Mouse (Mus musculus) liver, postnatal 0 days (tissue): ENCODE measurements at regions not wholly inside any gene's neighbourhood (a gene's known extent, or its start where the extent isn't known, plus 50 kb on each side); places are given as distances from the start of the nearest gene placed in this dataset.

Experiments
- ATAC-seq: fragments of 200-750 bp; cut with Nextera tagmentation; 2 replicates; pipeline ENCODE4 v1.8.0; 2017; ENCODE audit warnings: mild to moderate bottlenecking, moderate library complexity
- DNase-seq: peaks from one replicate; pipeline ENCODE4 v3.0.0-alpha.2; 2016
- H3K27ac ChIP-seq: fragments of 300-500 bp; sonication (generic); 2 replicates; pipeline ENCODE4 v1.5.1; 2014; ENCODE audit warnings: antibody characterized with exemption, moderate library complexity, mild to moderate bottlenecking, low read depth
- H3K27me3 ChIP-seq: fragments of 300-500 bp; sonication (generic); 2 replicates; pipeline ENCODE4 v1.6.1; 2014; ENCODE audit warnings: low read length, control low read depth, mixed read lengths; ENCODE audit not compliant: insufficient read depth
- H3K36me3 ChIP-seq: fragments of 300-500 bp; sonication (generic); replicated peaks from 2 replicates; pipeline ENCODE4 v1.6.1; 2014; ENCODE audit warnings: mild to moderate bottlenecking, control low read depth, low read length, moderate library complexity, mixed read lengths; ENCODE audit not compliant: insufficient read depth
- H3K4me1 ChIP-seq: fragments of 300-500 bp; sonication (generic); 2 replicates; pipeline ENCODE4 v1.6.1; 2014; ENCODE audit warnings: antibody characterized with exemption, mild to moderate bottlenecking, control low read depth; ENCODE audit not compliant: insufficient read depth
- H3K4me2 ChIP-seq: fragments of 300-500 bp; sonication (generic); 2 replicates; pipeline ENCODE4 v1.6.1; 2014; ENCODE audit warnings: low read depth, mild to moderate bottlenecking, low read length, moderate library complexity, mixed read lengths
- H3K4me3 ChIP-seq: fragments of 300-500 bp; sonication (generic); 2 replicates; pipeline ENCODE4 v1.5.1; 2014; ENCODE audit warnings: low read depth, low read length
- H3K9ac ChIP-seq: fragments of 300-500 bp; sonication (generic); replicated peaks from 2 replicates; pipeline ENCODE4 v1.6.1; 2014; ENCODE audit warnings: mild to moderate bottlenecking, moderate library complexity
- H3K9me3 ChIP-seq: fragments of 300-500 bp; sonication (generic); 2 replicates; pipeline ENCODE4 v1.6.1; 2016; ENCODE audit warnings: mild to moderate bottlenecking, control low read depth, low read length, mixed read lengths
- CTCF ChIP-seq: sonication (generic); IDR thresholded peaks from 2 replicates; pipeline ENCODE4 v1.5.1; 2016; ENCODE audit warnings: antibody characterized with exemption, low read depth
- EP300 ChIP-seq: IDR thresholded peaks from 2 replicates; pipeline ENCODE4 v1.6.1; 2016; ENCODE audit warnings: antibody characterized with exemption, low read depth, mild to moderate bottlenecking
- WGBS: fragments of 180-500 bp; shearing (Covaris S2); extraction: QIAGEN DNeasy Blood & Tissue Kit; methylation state at CpG from one replicate; pipeline ENCODE4 v1.1.7; 2014; ENCODE audit not compliant: insufficient replicate concordance; 5-methylcytosine and 5-hydroxymethylcytosine counted together

GRCm38 (mm10) chr13:103472216-103472615, 137.9 kb upstream of the Mast4 start:
- DNase-seq (no peak), ATAC-seq (no peak)
- H3K36me3 ChIP-seq, result no peaks in the 10 kb centered on the region
- H3K27ac ChIP-seq, result no peak overlapping the region
- H3K27me3 ChIP-seq, result no peaks in the 10 kb centered on the region
- no peak overlapping the region for H3K9ac ChIP-seq
- H3K4me2 ChIP-seq, result no peak overlapping the region
- TF ChIP-seq CTCF, result no peak
- no peak for TF ChIP-seq EP300
- WGBS, result 66% methylated on average over 6 of the region's 6 CpGs
- H3K4me1 ChIP-seq, result no peaks in the 10 kb centered on the region
- no peaks in the 10 kb centered on the region for H3K9me3 ChIP-seq
- no peak overlapping the region for H3K4me3 ChIP-seq

GRCm38 (mm10) chr13:103470141-103470540, 135.8 kb upstream of the Mast4 start:
- H3K9me3 ChIP-seq, result no peaks in the 10 kb centered on the region
- H3K4me2 ChIP-seq, result no peak overlapping the region
- H3K27ac ChIP-seq, result no peak overlapping the region
- TF ChIP-seq EP300, result no peak
- no peak for TF ChIP-seq CTCF
- H3K36me3 ChIP-seq, result no peaks in the 10 kb centered on the region
- no peak for DNase-seq
- no peaks in the 10 kb centered on the region for H3K27me3 ChIP-seq
- ATAC-seq, result no peak
- 73% methylated on average over 6 of the region's 6 CpGs for WGBS
- no peak overlapping the region for H3K4me3 ChIP-seq
- no peaks in the 10 kb centered on the region for H3K4me1 ChIP-seq
- H3K9ac ChIP-seq, result no peak overlapping the region

- Histone ChIP-seq H3K9me3 (no peaks in the 10 kb centered on the region), H3K27me3 (no peaks in the 10 kb centered on the region), H3K9ac (no peak overlapping the region), H3K27ac (no peak overlapping the region), H3K4me3 (no peak overlapping the region), H3K4me1 (no peaks in the 10 kb centered on the region), H3K36me3 (no peaks in the 10 kb centered on the region), H3K4me2 (no peak overlapping the region)
- ATAC-seq (no peak), DNase-seq (no peak)
- TF ChIP-seq EP300 (no peak), CTCF (no peak)
- 76% methylated on average over 4 of the region's 4 CpGs for WGBS
Observed at GRCm38 (mm10) chr13:103460499-103460898, 126.2 kb upstream of the Mast4 start.

GRCm38 (mm10) chr13:103459486-103460147, 125.3 kb upstream of the Mast4 start:
- TF ChIP-seq EP300 (no peak), CTCF (no peak)
- Histone ChIP-seq H3K9me3 (no peaks in the 10 kb centered on the region), H3K4me2 (no peak overlapping the region), H3K4me3 (no peak overlapping the region), H3K27me3 (no peaks in the 10 kb centered on the region), H3K27ac (no peak overlapping the region), H3K36me3 (no peaks in the 10 kb centered on the region), H3K9ac (no peak overlapping the region), H3K4me1 (no peaks in the 10 kb centered on the region)
- WGBS, result 80% methylated on average over 13 of the region's 13 CpGs
- ATAC-seq, result no peak
- DNase-seq, result no peak

- DNase-seq (no peak), ATAC-seq (no peak)
- Histone ChIP-seq H3K9me3 (no peaks in the 10 kb centered on the region), H3K4me2 (no peak overlapping the region), H3K9ac (no peak overlapping the region), H3K36me3 (no peaks in the 10 kb centered on the region), H3K27me3 (no peaks in the 10 kb centered on the region), H3K4me1 (no peaks in the 10 kb centered on the region), H3K27ac (no peak overlapping the region), H3K4me3 (no peak overlapping the region)
- WGBS, result 77% methylated on average over 4 of the region's 4 CpGs
- TF ChIP-seq EP300, result no peak
- no peak for TF ChIP-seq CTCF
Observed at GRCm38 (mm10) chr13:103452837-103453236, 118.5 kb upstream of the Mast4 start.

- no peaks in the 10 kb centered on the region for H3K27me3 ChIP-seq
- no peak overlapping the region for H3K4me3 ChIP-seq
- H3K27ac ChIP-seq, result no peak overlapping the region
- H3K9ac ChIP-seq, result no peak overlapping the region
- no peaks in the 10 kb centered on the region for H3K9me3 ChIP-seq
- H3K36me3 ChIP-seq, result no peaks in the 10 kb centered on the region
- no peaks in the 10 kb centered on the region for H3K4me1 ChIP-seq
- no peak for TF ChIP-seq CTCF
- no peak for TF ChIP-seq EP300
- H3K4me2 ChIP-seq, result no peak overlapping the region
- DNase-seq (no peak), ATAC-seq (no peak)
- WGBS, result 59% methylated on average over 3 of the region's 3 CpGs
Observed at GRCm38 (mm10) chr13:103430589-103430988, 96.3 kb upstream of the Mast4 start.

- DNase-seq (no peak), ATAC-seq (no peak)
- H3K4me1 ChIP-seq, result no peaks in the 10 kb centered on the region
- no peak overlapping the region for H3K27ac ChIP-seq
- TF ChIP-seq CTCF (no peak), EP300 (no peak)
- no peak overlapping the region for H3K9ac ChIP-seq
- 80% methylated on average over 7 of the region's 7 CpGs for WGBS
- no peaks in the 10 kb centered on the region for H3K9me3 ChIP-seq
- H3K4me3 ChIP-seq, result no peak overlapping the region
- H3K27me3 ChIP-seq, result no peaks in the 10 kb centered on the region
- no peaks in the 10 kb centered on the region for H3K36me3 ChIP-seq
- no peak overlapping the region for H3K4me2 ChIP-seq
Observed at GRCm38 (mm10) chr13:103424011-103424410, 89.7 kb upstream of the Mast4 start.
